Mouse (Mus musculus): Measurements from ENCODE around the gene Babam2.

DNA sequence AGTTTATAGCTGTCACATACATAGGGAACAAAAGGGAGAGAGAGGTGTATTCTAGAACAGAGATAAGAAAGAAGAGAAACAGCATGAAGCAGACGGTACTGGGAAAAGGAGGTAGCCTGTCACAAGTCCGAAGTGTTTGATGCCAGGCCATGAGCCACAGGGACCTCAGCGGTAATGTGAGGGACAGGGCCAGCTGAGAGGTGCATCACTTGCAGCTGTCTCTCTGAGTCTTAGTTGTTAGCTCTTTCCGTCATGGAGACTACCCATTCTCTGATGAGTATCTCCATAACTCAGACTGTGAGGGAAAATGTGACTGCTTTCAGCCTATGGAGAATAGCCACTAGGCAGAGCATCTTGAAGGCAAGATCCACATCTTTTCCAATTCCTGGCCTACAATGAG, 253.0 kb downstream of the Babam2 start:
- no peak for TF ChIP-seq CTCF (IDR thresholded peaks at IDR 0.05; ENCODE audit: extremely low read depth, insufficient read depth, low read length)
- TF ChIP-seq POLR2A (IDR thresholded peaks at IDR 0.05; ENCODE audit: extremely low read depth, insufficient read depth, low read length): no peak
